Mouse (Mus musculus) stomach, embryonic 14.5 days (tissue): ENCODE data around the gene Rnf115. TPM values are rescaled to one million over a fixed set of nuclear protein-coding genes. Genes with fewer than 3 reads are reported as not detected.

Source experiments
- ATAC-seq: fragments of 200-750 bp; cut with Nextera tagmentation; 2 replicates; pipeline ENCODE4 v1.8.0; 2017; ENCODE audit warnings: low read depth, moderate TSS enrichment; ENCODE audit not compliant: insufficient number of reproducible peaks, insufficient read depth, low FRiP score
- H3K27ac ChIP-seq: fragments of 300-500 bp; sonication (generic); 2 replicates; pipeline ENCODE4 v1.5.1; 2014; ENCODE audit warnings: mild to moderate bottlenecking, low read length, moderate library complexity, mixed read lengths
- H3K27me3 ChIP-seq: fragments of 300-500 bp; sonication (generic); 2 replicates; pipeline ENCODE4 v1.6.1; 2014; ENCODE audit warnings: low read length, control low read depth, mixed read lengths; ENCODE audit not compliant: control insufficient read depth, insufficient read depth
- H3K36me3 ChIP-seq: fragments of 300-500 bp; sonication (generic); 2 replicates; pipeline ENCODE4 v1.6.1; 2014; ENCODE audit warnings: mild to moderate bottlenecking, control low read depth, low read length, moderate library complexity, mixed read lengths; ENCODE audit not compliant: control insufficient read depth, insufficient read depth
- H3K4me1 ChIP-seq: fragments of 300-500 bp; sonication (generic); 2 replicates; pipeline ENCODE4 v1.6.1; 2014; ENCODE audit warnings: low read length, control low read depth, mixed read lengths; ENCODE audit not compliant: control insufficient read depth, insufficient read depth
- H3K4me2 ChIP-seq: fragments of 300-500 bp; sonication (generic); replicated peaks from 2 replicates; pipeline ENCODE4 v1.6.1; 2014; ENCODE audit warnings: low read depth, low read length, control low read depth
- H3K4me3 ChIP-seq: fragments of 300-500 bp; sonication (generic); 2 replicates; pipeline ENCODE4 v1.5.1; 2014; ENCODE audit warnings: low read depth, low read length, control low read depth
- H3K9ac ChIP-seq: fragments of 300-500 bp; sonication (generic); replicated peaks from 2 replicates; pipeline ENCODE4 v1.6.1; 2014; ENCODE audit warnings: low read depth, mild to moderate bottlenecking, control low read depth, low read length, moderate library complexity, mixed read lengths
- H3K9me3 ChIP-seq: fragments of 300-500 bp; sonication (generic); 2 replicates; pipeline ENCODE4 v1.6.1; 2016; ENCODE audit warnings: low read depth, low read length, control low read depth; ENCODE audit not compliant: control insufficient read depth
- WGBS: fragments of 180-500 bp; shearing (Covaris S2); extraction: QIAGEN DNeasy Blood & Tissue Kit; methylation state at CpG from one replicate; pipeline ENCODE4 v1.1.7; 2014; 5-methylcytosine and 5-hydroxymethylcytosine counted together
- polyA plus RNA-seq: library from polyadenylated mRNA; unstranded; fragments of >200 nt; fragmentation: Nextera tagmentation; extraction: Ambion mirVana; gene quantifications from 2 replicates; pipeline ENCODE4 v1.2.1, GENCODE M21; 2014

Rnf115 gene
- polyA plus RNA-seq, 1 experiment from 2014 or later: 42.1 TPM

DNA sequence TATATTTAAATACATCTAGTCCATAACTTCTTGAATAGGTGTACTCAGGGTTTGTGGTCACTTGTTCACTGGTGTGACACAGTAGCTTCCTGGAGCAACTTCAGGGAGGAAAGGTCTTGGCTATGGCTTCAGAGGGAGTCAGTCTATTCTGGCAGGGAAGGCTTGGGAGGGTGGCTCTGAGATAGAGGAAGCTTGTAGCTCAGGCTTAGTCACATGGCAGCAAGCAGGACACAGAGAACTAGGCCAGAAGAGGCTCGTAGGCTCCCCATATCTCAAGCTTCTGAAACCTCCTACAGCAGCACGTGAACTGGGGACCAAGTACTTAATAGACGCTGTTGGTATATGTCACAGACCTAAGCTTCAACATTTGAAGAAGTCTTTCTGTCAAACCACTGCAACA lies 83.8 kb downstream of the Rnf115 start:
- Histone ChIP-seq H3K9me3 (no peaks in the 10 kb centered on the region), H3K4me1 (peaks cover 3% of the 10 kb centered on the region; the same call in 1 of the 2 replicates), H3K4me2 (no peak overlapping the region), H3K4me3 (no peak overlapping the region), H3K9ac (no peak overlapping the region), H3K27me3 (no peaks in the 10 kb centered on the region), H3K36me3 (no peaks in the 10 kb centered on the region), H3K27ac (no peak overlapping the region)
- WGBS: 87% methylated on average over 3 of the region's 3 CpGs
- no peak for ATAC-seq

GRCm38 (mm10) chr3:96812395-96813091 lies 85.1 kb downstream of the Rnf115 start:
- H3K4me2 ChIP-seq: no peak overlapping the region
- H3K4me1 ChIP-seq: peaks cover 3% of the 10 kb centered on the region; the same call in 1 of the 2 replicates
- H3K9ac ChIP-seq: no peak overlapping the region
- H3K36me3 ChIP-seq: no peaks in the 10 kb centered on the region
- H3K27me3 ChIP-seq: no peaks in the 10 kb centered on the region
- 0 out of 2 replicates have a peak, but pooled peaks have one; percentile 33 for ATAC-seq
- no peak overlapping the region for H3K4me3 ChIP-seq
- H3K9me3 ChIP-seq: no peaks in the 10 kb centered on the region
- no peak overlapping the region for H3K27ac ChIP-seq
- WGBS: 33% methylated on average over 20 of the region's 20 CpGs

DNA sequence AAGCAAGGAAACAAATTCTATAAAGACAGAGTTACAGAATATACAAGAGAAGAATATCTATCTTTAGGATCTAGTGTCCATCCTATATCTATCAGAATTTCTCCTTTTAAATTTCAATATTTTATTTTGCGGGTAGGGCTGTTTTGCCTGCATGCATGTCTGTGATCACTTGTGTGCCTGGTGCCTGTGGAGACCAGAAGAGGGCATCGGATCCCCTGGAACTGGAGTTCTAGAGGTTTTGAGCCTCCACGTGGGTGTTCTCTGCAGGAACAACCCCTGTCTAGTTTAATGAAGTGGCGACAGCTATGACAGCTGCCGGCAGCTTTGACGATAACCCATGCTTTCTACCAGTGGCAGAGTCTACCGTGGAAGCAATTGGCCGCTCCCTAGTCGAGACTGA lies 85.6 kb downstream of the Rnf115 start:
- no peaks in the 10 kb centered on the region for H3K27me3 ChIP-seq
- no peaks in the 10 kb centered on the region for H3K9me3 ChIP-seq
- WGBS: 12% methylated on average over 9 of the region's 9 CpGs
- peaks cover 3% of the 10 kb centered on the region; the same call in 1 of the 2 replicates for H3K4me1 ChIP-seq
- no peaks in the 10 kb centered on the region for H3K36me3 ChIP-seq
- ATAC-seq: no peak
- H3K9ac ChIP-seq: no peak overlapping the region
- H3K27ac ChIP-seq: no peak overlapping the region
- H3K4me2 ChIP-seq: no peak overlapping the region
- no peak overlapping the region for H3K4me3 ChIP-seq

DNA sequence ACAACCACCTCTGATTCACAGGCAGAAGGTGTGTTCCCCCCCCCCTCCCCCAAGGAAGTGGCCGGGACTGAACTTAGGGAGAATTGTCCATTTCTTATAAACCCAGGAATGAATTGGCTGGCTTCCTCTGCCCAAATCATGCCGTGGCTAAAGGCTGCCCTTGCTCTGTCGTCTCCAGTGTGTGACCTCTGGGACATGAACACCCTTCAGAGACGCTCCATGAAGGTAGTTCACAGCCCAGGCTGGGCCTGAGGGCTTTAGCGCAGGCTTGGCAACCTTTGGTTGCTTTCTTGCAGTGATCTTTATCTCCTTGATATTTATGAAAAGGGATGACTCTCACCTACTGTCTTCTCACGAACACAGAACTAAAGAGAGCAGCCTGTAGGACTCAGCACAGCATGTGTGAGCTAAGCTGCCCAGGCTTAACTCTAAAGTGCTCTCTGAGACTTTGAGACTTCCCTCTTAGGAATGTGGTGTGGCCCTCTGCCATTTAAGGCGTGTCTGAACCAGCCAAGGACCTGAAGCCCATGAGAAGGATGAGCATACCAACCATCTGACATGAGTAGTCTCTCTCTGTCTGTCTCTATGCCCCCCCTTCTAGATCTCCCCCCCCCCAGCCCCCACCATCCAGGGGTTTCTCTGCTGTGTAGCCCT lies 86.3 kb downstream of the Rnf115 start:
- ATAC-seq: no peak
- Histone ChIP-seq H3K4me1 (peaks cover 3% of the 10 kb centered on the region; the same call in 1 of the 2 replicates), H3K9ac (no peak overlapping the region), H3K9me3 (no peaks in the 10 kb centered on the region), H3K36me3 (no peaks in the 10 kb centered on the region), H3K4me2 (no peak overlapping the region), H3K27me3 (no peaks in the 10 kb centered on the region), H3K4me3 (no peak overlapping the region), H3K27ac (no peak overlapping the region)
- 39% methylated on average over 7 of the region's 7 CpGs for WGBS

GRCm38 (mm10) chr3:96814342-96814741 lies 86.9 kb downstream of the Rnf115 start:
- no peaks in the 10 kb centered on the region for H3K9me3 ChIP-seq
- H3K4me3 ChIP-seq: no peak overlapping the region
- no peaks in the 10 kb centered on the region for H3K27me3 ChIP-seq
- H3K36me3 ChIP-seq: no peaks in the 10 kb centered on the region
- no peak overlapping the region for H3K27ac ChIP-seq
- no peak overlapping the region for H3K4me2 ChIP-seq
- no peak overlapping the region for H3K9ac ChIP-seq
- peaks cover 3% of the 10 kb centered on the region; the same call in 1 of the 2 replicates for H3K4me1 ChIP-seq
- no peak for ATAC-seq
- WGBS: 52% methylated on average over 6 of the region's 6 CpGs

GRCm38 (mm10) chr3:96820116-96820915 lies 92.9 kb downstream of the Rnf115 start:
- H3K9ac ChIP-seq: no peak overlapping the region
- no peaks in the 10 kb centered on the region for H3K9me3 ChIP-seq
- 70% methylated on average over 6 of the region's 6 CpGs for WGBS
- no peak overlapping the region for H3K4me2 ChIP-seq
- H3K4me1 ChIP-seq: no peaks in the 10 kb centered on the region
- no peak overlapping the region for H3K4me3 ChIP-seq
- H3K27me3 ChIP-seq: no peaks in the 10 kb centered on the region
- no peaks in the 10 kb centered on the region for H3K36me3 ChIP-seq
- H3K27ac ChIP-seq: no peak overlapping the region
- ATAC-seq: no peak

DNA sequence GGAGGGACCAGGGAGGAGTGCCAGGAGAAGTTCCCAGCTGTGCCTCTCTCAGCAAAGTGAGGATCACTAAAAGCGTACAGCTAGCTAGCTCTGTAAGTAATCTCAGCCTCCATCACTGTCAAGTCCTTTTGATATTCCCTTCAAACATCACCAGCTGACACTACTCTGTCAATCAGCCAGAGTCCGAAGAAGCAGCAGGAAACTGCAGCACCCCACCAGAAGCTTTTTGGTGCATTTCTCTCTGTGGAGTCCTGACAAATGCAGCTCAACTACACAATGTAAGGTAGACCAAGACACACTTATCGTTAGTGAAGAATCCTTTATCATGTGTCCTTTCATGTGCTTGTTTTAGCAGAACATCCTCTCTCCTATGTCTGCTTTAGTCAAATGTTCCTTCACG lies 94.1 kb downstream of the Rnf115 start:
- H3K4me2 ChIP-seq: no peak overlapping the region
- no peaks in the 10 kb centered on the region for H3K27me3 ChIP-seq
- H3K36me3 ChIP-seq: no peaks in the 10 kb centered on the region
- no peak overlapping the region for H3K4me3 ChIP-seq
- H3K4me1 ChIP-seq: no peaks in the 10 kb centered on the region
- WGBS: 90% methylated on average over 4 of the region's 4 CpGs
- no peak overlapping the region for H3K9ac ChIP-seq
- no peak overlapping the region for H3K27ac ChIP-seq
- no peak for ATAC-seq
- H3K9me3 ChIP-seq: no peaks in the 10 kb centered on the region

DNA sequence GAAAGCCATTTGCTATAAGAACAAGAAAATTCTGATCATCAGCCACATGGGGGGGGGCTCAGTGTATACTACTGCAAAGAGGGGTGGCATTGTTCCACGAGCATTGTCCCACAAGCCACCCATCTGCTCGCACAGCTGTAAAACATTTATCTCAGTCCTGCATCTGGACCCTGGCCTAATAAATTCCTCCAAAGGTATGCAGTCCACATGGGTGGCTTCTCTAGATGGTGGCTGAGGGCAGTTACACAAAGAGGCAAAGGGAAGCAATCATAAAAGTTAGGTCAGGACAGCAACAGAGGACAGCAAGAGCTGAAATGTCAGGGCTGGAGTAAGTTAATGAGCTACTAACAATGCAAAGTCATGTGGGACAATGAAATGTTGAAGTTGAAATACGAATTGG lies 96.2 kb downstream of the Rnf115 start:
- no peak for ATAC-seq
- Histone ChIP-seq H3K4me3 (no peak overlapping the region), H3K9me3 (no peaks in the 10 kb centered on the region), H3K4me2 (no peak overlapping the region), H3K4me1 (no peaks in the 10 kb centered on the region), H3K27ac (no peak overlapping the region), H3K9ac (no peak overlapping the region), H3K36me3 (no peaks in the 10 kb centered on the region), H3K27me3 (no peaks in the 10 kb centered on the region)
- 47% methylated on average over 3 of the region's 3 CpGs for WGBS
